Mouse (Mus musculus) yolk sac, embryonic 10.5 days (tissue): ENCODE measurements at regions not wholly inside any gene's neighbourhood (a gene's known extent, or its start where the extent isn't known, plus 50 kb on each side); places are given as distances from the start of the nearest gene placed in this dataset.
A peak's percentile ranks its signal among the peaks of the same experiment; 100 is the strongest.

ENCODE experiments used
- DNase-seq: peaks from one replicate; pipeline ENCODE4 v3.0.0-alpha.2; 2017; ENCODE audit warnings: low spot score

DNA sequence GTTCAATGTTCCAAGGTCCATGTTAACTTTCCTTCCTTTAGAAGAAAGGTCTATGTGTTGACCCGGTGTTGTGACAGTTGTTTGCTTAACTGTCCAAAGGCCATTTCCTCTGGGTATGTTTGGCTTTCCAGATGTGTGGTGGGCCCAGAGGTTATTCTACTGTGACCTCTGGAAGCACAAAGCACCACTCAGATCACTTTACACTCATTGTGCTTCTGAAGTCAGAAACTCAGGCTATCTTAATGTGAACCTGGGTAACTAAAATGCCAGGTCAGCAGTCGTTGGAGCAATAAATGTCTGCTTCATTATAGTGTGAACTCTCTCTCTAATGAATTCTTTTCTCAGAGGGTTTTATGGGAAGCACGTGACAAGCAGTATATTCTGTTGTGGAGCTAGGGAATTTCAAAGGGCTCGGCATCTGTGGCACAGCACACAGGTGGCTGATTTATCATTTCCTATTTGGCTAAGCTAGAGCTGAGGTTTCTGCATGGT, 68.5 kb upstream of the Klf12 start:
- DNase-seq = peak; percentile 84

DNA sequence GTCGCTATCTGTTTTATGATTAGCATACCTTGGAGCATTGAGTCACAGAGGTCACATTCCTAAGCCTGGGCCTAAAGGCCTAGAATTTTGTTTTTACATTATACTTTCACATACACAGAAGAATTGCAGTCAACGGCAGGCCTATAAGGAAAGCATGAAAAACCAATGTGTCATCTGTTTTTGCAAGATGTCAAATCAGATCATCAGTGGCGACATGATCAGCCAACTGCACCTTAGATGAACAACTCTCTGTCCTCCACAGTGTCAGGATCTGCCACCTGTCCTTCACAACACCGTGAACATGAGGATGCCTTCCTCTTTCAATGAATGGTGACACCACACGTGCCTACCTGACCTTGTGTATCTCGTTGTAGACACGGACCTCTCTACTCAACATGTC, 66.5 kb upstream of the Klf12 start:
- no peak for DNase-seq

DNA sequence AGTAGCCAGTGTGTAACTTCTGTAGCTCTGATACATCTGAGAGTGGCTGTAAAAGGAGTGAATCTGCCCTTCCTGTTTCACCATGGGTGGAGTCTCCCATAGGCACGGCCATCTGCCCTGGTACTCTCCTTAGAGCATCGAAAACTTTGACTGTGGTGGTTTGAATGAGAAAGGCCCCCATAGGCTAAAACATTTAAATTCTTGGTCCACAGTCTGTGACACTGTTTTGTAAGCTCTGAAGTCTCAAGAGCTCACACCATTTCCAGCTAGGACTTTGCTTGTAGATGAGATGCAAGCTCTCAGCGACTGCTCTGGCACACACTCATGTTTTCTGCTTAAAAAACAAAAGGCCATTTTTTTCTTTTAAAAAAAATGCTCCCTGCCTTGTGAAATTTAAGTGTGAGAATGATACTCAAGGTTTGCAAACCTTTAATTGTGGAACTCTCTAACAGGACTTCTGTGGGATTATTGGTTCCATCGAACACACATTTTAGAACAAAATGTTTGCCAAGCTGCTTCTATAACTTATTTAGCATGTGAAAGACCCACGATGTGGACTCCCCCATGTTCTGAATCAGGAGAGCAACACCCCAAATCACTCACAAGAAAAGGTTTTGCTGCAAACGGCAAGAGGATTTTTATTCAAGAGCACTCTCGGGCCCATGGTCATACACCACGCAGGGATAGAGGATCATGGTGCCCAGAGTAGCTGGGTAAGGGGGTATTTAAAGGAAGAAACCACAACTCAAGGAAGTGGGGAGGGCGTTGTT, 65.7 kb upstream of the Klf12 start:
- no peak for DNase-seq

DNA sequence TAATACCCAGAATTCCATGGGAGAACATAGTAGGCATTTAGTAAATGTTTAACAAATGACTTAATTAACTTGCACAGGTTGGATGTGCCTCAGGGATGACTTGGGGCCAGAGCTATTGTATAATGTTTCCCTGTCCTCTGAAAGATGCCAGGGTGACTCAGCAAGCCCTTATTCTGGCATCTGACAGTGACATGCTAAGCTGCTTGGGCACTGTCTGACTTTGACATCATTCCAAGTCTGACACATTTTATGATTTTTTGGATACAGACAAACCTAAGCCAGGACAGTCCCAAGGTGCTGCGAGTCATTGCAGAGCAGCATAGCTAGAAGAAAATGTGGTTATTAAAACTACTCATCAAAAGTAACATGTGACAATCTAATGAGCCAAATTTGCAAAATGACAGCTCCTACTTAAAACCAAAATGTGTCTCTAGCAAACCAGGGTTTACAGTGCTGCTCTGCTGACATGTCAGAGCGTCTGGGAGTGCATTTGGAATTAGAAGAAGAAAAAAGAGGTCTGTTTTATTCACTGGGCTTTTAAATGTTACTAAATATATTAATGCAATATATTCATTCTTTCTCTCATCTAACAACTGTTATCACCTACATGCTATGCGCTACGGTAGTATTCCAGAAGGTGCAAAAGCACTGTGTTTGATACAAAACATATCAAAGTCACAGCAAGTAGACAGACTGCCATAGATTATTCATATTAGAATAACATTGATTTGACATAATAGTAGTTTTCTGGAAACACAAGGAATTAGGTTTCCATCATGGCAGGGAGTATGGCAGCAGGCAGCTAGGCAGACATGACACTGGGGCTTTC, 64.1 kb upstream of the Klf12 start:
- no peak for DNase-seq

DNA sequence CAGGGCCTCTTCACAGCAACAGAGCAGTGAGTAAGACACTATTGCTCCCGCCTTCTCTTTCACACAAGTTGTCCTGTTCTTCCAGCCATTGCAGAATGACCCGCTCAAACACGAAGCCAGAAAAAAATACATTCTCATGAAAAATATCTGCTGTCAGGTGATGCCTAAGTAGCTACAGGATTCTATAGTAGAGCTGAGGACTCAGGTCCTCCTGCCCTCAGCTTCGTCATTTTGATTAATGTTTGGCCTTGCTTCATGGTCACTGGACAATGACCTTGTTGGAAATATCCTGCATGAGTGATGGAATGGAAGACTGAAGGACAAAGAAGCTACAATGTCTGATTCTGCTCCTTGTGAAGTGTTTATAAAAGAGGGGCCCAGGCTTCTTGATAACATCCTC, 52.4 kb upstream of the Klf12 start:
- no peak for DNase-seq
